In the genomic region with DNA sequence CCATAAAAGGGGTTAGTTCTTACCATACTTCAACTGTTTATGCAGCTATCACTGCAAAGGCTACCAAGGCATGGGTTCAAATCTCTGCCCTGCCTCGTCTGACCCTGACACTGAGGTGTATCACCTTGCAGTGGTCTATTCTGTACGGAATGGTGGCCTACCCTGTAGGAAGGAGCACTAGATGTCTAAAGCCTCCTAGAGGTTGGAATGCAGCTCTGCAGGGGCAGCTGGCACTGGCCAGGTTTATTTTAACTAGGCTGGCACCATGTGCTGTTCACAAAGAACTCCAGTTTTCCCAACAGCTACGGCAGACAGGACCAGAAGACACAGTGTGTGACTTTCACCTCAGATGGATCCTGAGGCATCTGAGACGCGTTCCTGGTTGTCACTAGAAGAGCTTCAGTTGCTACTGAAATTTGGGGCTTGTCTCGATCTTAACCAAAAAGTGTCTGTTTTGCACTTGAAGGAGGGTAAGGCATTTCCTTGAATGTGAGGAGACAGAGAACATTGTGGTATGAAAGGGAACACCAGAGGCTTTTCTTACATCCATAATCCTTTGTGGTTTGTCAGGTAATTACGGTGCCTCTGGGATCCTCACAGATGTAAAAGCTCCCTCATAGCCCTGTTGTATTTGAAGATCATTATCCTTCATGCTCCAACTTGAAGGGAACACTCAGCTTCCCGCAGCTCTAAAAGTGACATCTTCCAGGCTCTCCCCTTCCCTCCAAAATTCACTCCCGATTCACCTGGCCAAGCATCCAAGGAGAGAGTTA, we compare ENCODE assay signal across 8 mouse cellular contexts.
DNase-seq lines count a peak whose midpoint lies in the region; ATAC-seq and TF ChIP-seq lines count a peak whose summit lies in the region.

No protein-coding gene starts in this region.

- no peak overlapping the region for H3K4me2 ChIP-seq in kidney, embryonic 16.5 days (replicated peaks; ENCODE audit: low read depth, low read length)

- peak; percentile 13; the same call in 1 of the 2 replicates for TF ChIP-seq CTCF in testis, adult 2 months (IDR thresholded peaks at IDR 0.05; ENCODE audit: control insufficient read depth, insufficient read depth, insufficient replicate concordance, low read depth, low read length)

- H3K9me3 ChIP-seq in kidney, embryonic 16.5 days (ENCODE audit: low read length) = no peaks in the 10 kb centered on the region

- H3K36me3 ChIP-seq in kidney, embryonic 16.5 days (ENCODE audit: insufficient read depth, low read length) = no peaks in the 10 kb centered on the region
- H3K36me3 ChIP-seq in testis, adult 2 months (ENCODE audit: control insufficient read depth, insufficient read depth, low read length) = no peaks in the 10 kb centered on the region

- H3K27me3 ChIP-seq in kidney, embryonic 16.5 days (ENCODE audit: insufficient read depth, low read length) = no peaks in the 10 kb centered on the region
- no peaks in the 10 kb centered on the region for H3K27me3 ChIP-seq in testis, adult 2 months (ENCODE audit: control insufficient read depth, insufficient read depth, low read length)

- H3K4me3 ChIP-seq in kidney, embryonic 16.5 days (ENCODE audit: low read length) = no peak overlapping the region
- no peak overlapping the region for H3K4me3 ChIP-seq in testis, adult 2 months (ENCODE audit: control insufficient read depth, low read depth, low read length)

- TF ChIP-seq POLR2A in testis, adult 2 months (IDR thresholded peaks at IDR 0.05; ENCODE audit: control insufficient read depth, low read depth, low read length) = no peak

- WGBS in kidney, embryonic 16.5 days = 78% methylated on average over 9 of the region's 9 CpGs

- peaks cover 12% of the 10 kb centered on the region; the same call in 1 of the 2 replicates for H3K4me1 ChIP-seq in kidney, embryonic 16.5 days (ENCODE audit: insufficient read depth, low read length)
- no peaks in the 10 kb centered on the region for H3K4me1 ChIP-seq in testis, adult 2 months (ENCODE audit: control insufficient read depth, insufficient read depth, low read length)

- H3K27ac ChIP-seq in kidney, embryonic 16.5 days (ENCODE audit: low read length) = no peak overlapping the region
- H3K27ac ChIP-seq in testis, adult 2 months (ENCODE audit: control insufficient read depth, insufficient read depth, low read depth, low read length) = no peak overlapping the region

- peak; percentile 65 to 69 for DNase-seq in cerebellum, postnatal 10 days
- DNase-seq in cerebellum, adult 11-12 months = no peak
- peak; percentile 70 for DNase-seq in kidney, adult 11 months
- no peak for DNase-seq in testis, postnatal 14 days (ENCODE audit: low spot score)
- DNase-seq in right cerebral cortex, adult 18-20 months = no peak
- DNase-seq in B cell, adult 2 months = no peak

- ATAC-seq in kidney, embryonic 16.5 days (ENCODE audit: low FRiP score, low TSS enrichment) = no peak

- H3K9ac ChIP-seq in kidney, embryonic 16.5 days (replicated peaks; ENCODE audit: low read length) = no peak overlapping the region

Comparison
In these comparisons a context has a peak if more than half of its experiments do, and no peak if none do; other contexts are left out.
1. DNase-seq: peak in cerebellum, postnatal 10 days (2 of 2) and kidney, adult 11 months (single experiment); none in cerebellum, adult 11-12 months (single experiment), testis, postnatal 14 days (single experiment), right cerebral cortex, adult 18-20 months (single experiment) and B cell, adult 2 months (0 of 2).